Mouse (Mus musculus): Measurements from ENCODE around the gene Map3k3. TPM values are rescaled to one million over a fixed set of nuclear protein-coding genes. Genes with fewer than 3 reads are reported as not detected.

The Map3k3 gene
- total and polyA plus RNA-seq, 3 experiments, result 28.8 to 34.1 (median 32.3) TPM

GRCm38 (mm10) chr11:106193371-106194154 is 109.2 kb downstream of the Map3k3 start (continued):
- TF ChIP-seq USF1 (IDR thresholded peaks at IDR 0.05; ENCODE audit: low read depth, low read length), result no peak; the same call in 1 of the 2 replicates

- no peaks in the 10 kb centered on the region for H3K9me3 ChIP-seq (replicated peaks; ENCODE audit: low read length)
- peak overlapping the region; percentile 63 to 73 (median 64) for H3K4me3 ChIP-seq (replicated peaks in 1 of 3; ENCODE audit: low read depth in 2 of 3, low read length in 2 of 3, poor library complexity in 1 of 3)
- dilution Hi-C loops (cut with MboI; ENCODE audit: extremely low pct_ligation_motif_present, extremely low pct_unique_long_range_greater_than_20kb, low sequenced_read_pairs), result no loop called here
- TF ChIP-seq ZNF384 (IDR thresholded peaks at IDR 0.05; ENCODE audit: low read depth, low read length) (peak; percentile 73), MXI1 (IDR thresholded peaks at IDR 0.05; ENCODE audit: low read depth, low read length) (no peak), MAZ (IDR thresholded peaks at IDR 0.05; ENCODE audit: low read depth, low read length) (no peak)
- no peaks in the 10 kb centered on the region for H3K27me3 ChIP-seq (replicated peaks)
- H3K27ac ChIP-seq (ENCODE audit: insufficient read depth, low read depth), result peak overlapping the region; percentile 75
- in situ Hi-C loops (cut with MboI; ENCODE audit: low pct_ligation_motif_present, low pct_unique_long_range_greater_than_20kb, low sequenced_read_pairs), result no loop called here
- H3K36me3 ChIP-seq (replicated peaks in 1 of 2; ENCODE audit: control insufficient read depth in 1 of 2, insufficient read depth in 1 of 2, low read length in 1 of 2), result peaks cover 15 to 43% of the 10 kb centered on the region in 2 experiments
- H3K4me2 ChIP-seq (ENCODE audit: insufficient read depth, low read depth, poor library complexity, severe bottlenecking), result peak overlapping the region; percentile 96
- DNase-seq (ENCODE audit: extremely low read depth), result no peak
- H3K9ac ChIP-seq (ENCODE audit: insufficient read depth, low read depth), result peak overlapping the region; percentile 81
- peaks cover 6 to 53% of the 10 kb centered on the region in 2 experiments for H3K4me1 ChIP-seq (ENCODE audit: control insufficient read depth in 1 of 2, insufficient read depth in 2 of 2)
- H3K79me2 ChIP-seq (replicated peaks; ENCODE audit: control insufficient read depth, extremely low read depth, insufficient read depth, poor library complexity, severe bottlenecking), result 0 out of 2 replicates have a peak, but pooled peaks cover 4% of the 10 kb centered on the region
Measured at GRCm38 (mm10) chr11:106194155-106194541, 109.7 kb downstream of the Map3k3 start.

- DNase-seq (ENCODE audit: extremely low read depth), result no peak
- H3K4me2 ChIP-seq (ENCODE audit: insufficient read depth, low read depth, poor library complexity, severe bottlenecking), result no peak overlapping the region
- no peak overlapping the region; the same call in 1 of the 2 replicates for H3K27ac ChIP-seq (ENCODE audit: insufficient read depth, low read depth)
- no peak overlapping the region for H3K9ac ChIP-seq (ENCODE audit: insufficient read depth, low read depth)
- no peak overlapping the region for H3K4me3 ChIP-seq (replicated peaks in 1 of 3; ENCODE audit: low read depth in 2 of 3, low read length in 2 of 3, poor library complexity in 1 of 3)
- peaks cover 6 to 54% of the 10 kb centered on the region in 2 experiments for H3K4me1 ChIP-seq (ENCODE audit: control insufficient read depth in 1 of 2, insufficient read depth in 2 of 2)
- no peaks in the 10 kb centered on the region for H3K9me3 ChIP-seq (replicated peaks; ENCODE audit: low read length)
- dilution Hi-C loops (cut with MboI; ENCODE audit: extremely low pct_ligation_motif_present, extremely low pct_unique_long_range_greater_than_20kb, low sequenced_read_pairs), result no loop called here
- in situ Hi-C loops (cut with MboI; ENCODE audit: low pct_ligation_motif_present, low pct_unique_long_range_greater_than_20kb, low sequenced_read_pairs), result no loop called here
- peaks cover 16 to 46% of the 10 kb centered on the region in 2 experiments for H3K36me3 ChIP-seq (replicated peaks in 1 of 2; ENCODE audit: control insufficient read depth in 1 of 2, insufficient read depth in 1 of 2, low read length in 1 of 2)
- 0 out of 2 replicates have a peak, but pooled peaks cover 4% of the 10 kb centered on the region for H3K79me2 ChIP-seq (replicated peaks; ENCODE audit: control insufficient read depth, extremely low read depth, insufficient read depth, poor library complexity, severe bottlenecking)
- H3K27me3 ChIP-seq (replicated peaks), result no peaks in the 10 kb centered on the region
- no peak for TF ChIP-seq ZMIZ1 (IDR thresholded peaks at IDR 0.05; ENCODE audit: low read depth, low read length)
- TF ChIP-seq TBP (conservative IDR thresholded peaks at IDR 0.05; ENCODE audit: low read depth, low read length), result no peak
- no peak for TF ChIP-seq RAD21 (IDR thresholded peaks at IDR 0.05; ENCODE audit: low read depth, low read length)
- TF ChIP-seq E2F4 (IDR thresholded peaks at IDR 0.05; ENCODE audit: insufficient replicate concordance, low read depth, low read length), result no peak
- TF ChIP-seq RCOR1 (conservative IDR thresholded peaks at IDR 0.05; ENCODE audit: low read depth, low read length), result no peak
- no peak for TF ChIP-seq USF2 (conservative IDR thresholded peaks at IDR 0.05; ENCODE audit: low read depth, low read length)
- no peak for TF ChIP-seq ELF1 (IDR thresholded peaks at IDR 0.05; ENCODE audit: low read depth, low read length)
- no peak for TF ChIP-seq MYC (IDR thresholded peaks at IDR 0.05; ENCODE audit: low read depth, low read length)
- TF ChIP-seq SIN3A (IDR thresholded peaks at IDR 0.05; ENCODE audit: low read length), result no peak
- TF ChIP-seq MXI1 (IDR thresholded peaks at IDR 0.05; ENCODE audit: low read depth, low read length), result no peak
- no peak for TF ChIP-seq ETS1 (conservative IDR thresholded peaks at IDR 0.05; ENCODE audit: low read depth, low read length)
- no peak for TF ChIP-seq NELFE (IDR thresholded peaks at IDR 0.05; ENCODE audit: low read depth, low read length)
Measured at GRCm38 (mm10) chr11:106194891-106195290, 110.5 kb downstream of the Map3k3 start.
